Mouse (Mus musculus): Measurements from ENCODE around the gene Rps15. TPM values are rescaled to one million over a fixed set of nuclear protein-coding genes. Genes with fewer than 3 reads are reported as not detected.

The Rps15 gene
- polyA plus RNA-seq, 1 experiment from 2014 or later = 1,002 TPM

GRCm38 (mm10) chr10:80281304-80281703, 10.9 kb upstream of the Rps15 start:
- Histone ChIP-seq H3K9ac (no peak overlapping the region), H3K36me3 (peaks cover 97% of the 10 kb centered on the region), H3K4me1 (peaks cover 27% of the 10 kb centered on the region), H3K9me3 (replicated peaks) (no peaks in the 10 kb centered on the region), H3K27ac (peak overlapping the region; percentile 81), H3K27me3 (no peaks in the 10 kb centered on the region), H3K4me2 (no peak overlapping the region), H3K4me3 (replicated peaks) (no peak overlapping the region)
- peak; percentile 55 for ATAC-seq (replicated peaks; ENCODE audit: low FRiP score)
- 67% methylated on average over 7 of the region's 7 CpGs for WGBS

GRCm38 (mm10) chr10:80281921-80282371, 10.3 kb upstream of the Rps15 start:
- Histone ChIP-seq H3K36me3 (peaks cover 97% of the 10 kb centered on the region), H3K9me3 (replicated peaks) (no peaks in the 10 kb centered on the region), H3K4me2 (no peak overlapping the region), H3K4me3 (replicated peaks) (no peak overlapping the region), H3K27me3 (no peaks in the 10 kb centered on the region), H3K4me1 (peaks cover 27% of the 10 kb centered on the region), H3K27ac (peak overlapping the region; percentile 81), H3K9ac (no peak overlapping the region)
- peak; percentile 53 for ATAC-seq (replicated peaks; ENCODE audit: low FRiP score)
- 74% methylated on average over 8 of the region's 8 CpGs for WGBS

GRCm38 (mm10) chr10:80282481-80283441, 9.5 kb upstream of the Rps15 start:
- no peak overlapping the region for H3K4me3 ChIP-seq (replicated peaks)
- no peak overlapping the region for H3K4me2 ChIP-seq
- WGBS = 87% methylated on average over 20 of the region's 20 CpGs
- peak overlapping the region; percentile 81 for H3K27ac ChIP-seq
- no peaks in the 10 kb centered on the region for H3K27me3 ChIP-seq
- peaks cover 96% of the 10 kb centered on the region for H3K36me3 ChIP-seq
- ATAC-seq (replicated peaks; ENCODE audit: low FRiP score) = no peak
- peaks cover 27% of the 10 kb centered on the region for H3K4me1 ChIP-seq
- no peak overlapping the region for H3K9ac ChIP-seq
- H3K9me3 ChIP-seq (replicated peaks) = no peaks in the 10 kb centered on the region

GRCm38 (mm10) chr10:80285222-80286070, 6.8 kb upstream of the Rps15 start:
- Histone ChIP-seq H3K4me1 (peaks cover 25% of the 10 kb centered on the region), H3K9me3 (replicated peaks) (no peaks in the 10 kb centered on the region), H3K9ac (no peak overlapping the region), H3K4me3 (replicated peaks) (no peak overlapping the region), H3K36me3 (peaks cover 86% of the 10 kb centered on the region), H3K27me3 (no peaks in the 10 kb centered on the region), H3K4me2 (no peak overlapping the region), H3K27ac (no peak overlapping the region)
- 72% methylated on average over 11 of the region's 15 CpGs for WGBS
- no peak for ATAC-seq (replicated peaks; ENCODE audit: low FRiP score)

GRCm38 (mm10) chr10:80288097-80288496, 4.2 kb upstream of the Rps15 start:
- no peak for ATAC-seq (replicated peaks; ENCODE audit: low FRiP score)

GRCm38 (mm10) chr10:80288657-80289056, 3.6 kb upstream of the Rps15 start:
- no peak overlapping the region for H3K9ac ChIP-seq
- no peaks in the 10 kb centered on the region for H3K27me3 ChIP-seq
- no peaks in the 10 kb centered on the region for H3K9me3 ChIP-seq (replicated peaks)
- H3K4me3 ChIP-seq (replicated peaks) = no peak overlapping the region
- no peak for ATAC-seq (replicated peaks; ENCODE audit: low FRiP score)
- peaks cover 18% of the 10 kb centered on the region for H3K4me1 ChIP-seq
- 66% methylated on average over 8 of the region's 8 CpGs for WGBS
- H3K36me3 ChIP-seq = peaks cover 60% of the 10 kb centered on the region
- no peak overlapping the region for H3K4me2 ChIP-seq
- H3K27ac ChIP-seq = no peak overlapping the region

More at GRCm38 (mm10) chr10:80288097-80288496, 4.2 kb upstream of the Rps15 start:
- H3K4me3 ChIP-seq (replicated peaks) = no peak overlapping the region
- no peak overlapping the region for H3K4me2 ChIP-seq
- H3K27ac ChIP-seq = no peak overlapping the region
- H3K4me1 ChIP-seq = peaks cover 13% of the 10 kb centered on the region
- H3K27me3 ChIP-seq = no peaks in the 10 kb centered on the region
- no peaks in the 10 kb centered on the region for H3K9me3 ChIP-seq (replicated peaks)
- H3K9ac ChIP-seq = no peak overlapping the region
- 93% methylated on average over 12 of the region's 12 CpGs for WGBS
- peaks cover 60% of the 10 kb centered on the region for H3K36me3 ChIP-seq

- Histone ChIP-seq H3K27ac (peak overlapping the region; percentile 91), H3K36me3 (peaks cover 33% of the 10 kb centered on the region), H3K9me3 (replicated peaks) (no peaks in the 10 kb centered on the region), H3K4me3 (replicated peaks) (peak overlapping the region; percentile 91), H3K4me2 (peak overlapping the region; percentile 79), H3K27me3 (peaks cover 19% of the 10 kb centered on the region), H3K9ac (peak overlapping the region; percentile 99), H3K4me1 (peaks cover 43% of the 10 kb centered on the region)
- 24% methylated on average over 14 of the region's 14 CpGs for WGBS
- ATAC-seq (replicated peaks; ENCODE audit: low FRiP score) = no peak
Observed at GRCm38 (mm10) chr10:80293325-80293724, 1.1 kb downstream of the Rps15 start.

- Histone ChIP-seq H3K4me2 (peak overlapping the region; percentile 79; the same call in 1 of the 2 replicates), H3K27ac (0 out of 2 replicates have a peak overlapping the region, but pooled peaks have one; percentile 68), H3K9me3 (replicated peaks) (no peaks in the 10 kb centered on the region), H3K36me3 (peaks cover 23% of the 10 kb centered on the region), H3K9ac (no peak overlapping the region; the same call in 1 of the 2 replicates), H3K4me1 (peaks cover 52% of the 10 kb centered on the region), H3K27me3 (peaks cover 29% of the 10 kb centered on the region), H3K4me3 (replicated peaks) (peak overlapping the region; percentile 91)
- no peak for ATAC-seq (replicated peaks; ENCODE audit: low FRiP score)
- WGBS = 80% methylated on average over 4 of the region's 4 CpGs
Observed at GRCm38 (mm10) chr10:80294311-80294710, 2.1 kb downstream of the Rps15 start.

- peak overlapping the region; percentile 49; the same call in 1 of the 2 replicates for H3K9ac ChIP-seq
- H3K9me3 ChIP-seq (replicated peaks) = no peaks in the 10 kb centered on the region
- H3K36me3 ChIP-seq = peaks cover 20% of the 10 kb centered on the region
- 49% methylated on average over 7 of the region's 7 CpGs for WGBS
- H3K27me3 ChIP-seq = peaks cover 35% of the 10 kb centered on the region
- ATAC-seq (replicated peaks; ENCODE audit: low FRiP score) = no peak
- peak overlapping the region; percentile 91; the same call in 1 of the 2 replicates for H3K4me3 ChIP-seq (replicated peaks)
- no peak overlapping the region; the same call in 1 of the 2 replicates for H3K4me2 ChIP-seq
- H3K27ac ChIP-seq = peak overlapping the region; percentile 68
- peaks cover 52% of the 10 kb centered on the region for H3K4me1 ChIP-seq
Observed at GRCm38 (mm10) chr10:80294788-80295303, 2.6 kb downstream of the Rps15 start.

GRCm38 (mm10) chr10:80295618-80296425, 3.6 kb downstream of the Rps15 start, which contains the start of gene Apc2:
TSS of gene Apc2 (plus strand) at chr10:80295977.
- WGBS = 2% methylated on average over 26 of the region's 26 CpGs
- peak within 1 kb of the TSS; percentile 49 for H3K9ac ChIP-seq

GRCm38 (mm10) chr10:80296824-80297223, 4.6 kb downstream of the Rps15 start:
- Histone ChIP-seq H3K9me3 (replicated peaks) (no peaks in the 10 kb centered on the region), H3K27ac (no peak overlapping the region), H3K4me1 (peaks cover 53% of the 10 kb centered on the region), H3K4me3 (replicated peaks) (no peak overlapping the region), H3K9ac (no peak overlapping the region), H3K27me3 (peaks cover 54% of the 10 kb centered on the region), H3K4me2 (peak overlapping the region; percentile 76; the same call in 1 of the 2 replicates), H3K36me3 (peaks cover 20% of the 10 kb centered on the region)
- 77% methylated on average over 5 of the region's 5 CpGs for WGBS
- ATAC-seq (replicated peaks; ENCODE audit: low FRiP score) = no peak

More at GRCm38 (mm10) chr10:80295618-80296425, 3.6 kb downstream of the Rps15 start, which contains the start of gene Apc2:
- Histone ChIP-seq H3K4me3 (replicated peaks) (peak within 1 kb of the TSS; percentile 45), H3K36me3 (peaks cover 20% of the 10 kb centered on the region), H3K9me3 (replicated peaks) (no peaks in the 10 kb centered on the region), H3K4me2 (peak within 1 kb of the TSS; percentile 76), H3K27me3 (peaks cover 44% of the 10 kb centered on the region), H3K4me1 (peaks cover 52% of the 10 kb centered on the region), H3K27ac (peak within 1 kb of the TSS; percentile 68)
- ATAC-seq (replicated peaks; ENCODE audit: low FRiP score) = peak; percentile 55
